Mouse (Mus musculus): ENCODE data around the gene Mfap4. TPM values are rescaled to one million over a fixed set of nuclear protein-coding genes. Genes with fewer than 3 reads are reported as not detected.

The Mfap4 gene
- total and polyA plus RNA-seq, 2 experiments from 2014 or later, result 17.4 to 19.6 TPM

DNA sequence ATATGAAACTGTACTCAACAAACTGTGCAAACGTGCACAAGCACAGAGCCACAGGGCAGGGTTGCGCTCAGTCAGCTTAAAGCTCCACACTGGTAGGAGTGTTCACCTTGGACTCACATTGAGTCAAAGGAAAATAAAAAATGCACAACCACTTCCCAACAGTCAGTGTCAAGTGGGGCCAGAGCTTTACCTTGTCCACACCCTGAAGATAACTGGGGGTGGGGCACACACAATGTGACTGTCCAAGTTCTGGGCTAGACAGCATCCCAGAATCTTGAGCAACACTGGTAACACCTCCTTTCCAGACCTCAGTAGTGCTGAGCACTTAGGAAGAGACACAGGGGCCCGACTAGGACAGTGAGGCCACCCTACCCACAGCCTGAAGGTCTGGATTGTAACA lies 33.6 kb downstream of the Mfap4 start:
- peaks cover 55% of the 10 kb centered on the region for H3K36me3 ChIP-seq (ENCODE audit: insufficient read depth)
- 96% methylated on average over 3 of the region's 3 CpGs for WGBS
- ATAC-seq (no peak), DNase-seq (no peak)
- no peak overlapping the region for H3K4me2 ChIP-seq (ENCODE audit: low read depth)
- no peaks in the 10 kb centered on the region for H3K4me1 ChIP-seq (ENCODE audit: insufficient read depth)
- no peak overlapping the region for H3K9ac ChIP-seq
- no peaks in the 10 kb centered on the region for H3K27me3 ChIP-seq (ENCODE audit: insufficient read depth, low read length)
- no peak for TF ChIP-seq CTCF (IDR thresholded peaks at IDR 0.05; ENCODE audit: low read depth)
- H3K4me3 ChIP-seq (ENCODE audit: low read depth, low read length), result no peak overlapping the region
- H3K27ac ChIP-seq (ENCODE audit: low read depth, low read length), result no peak overlapping the region
- H3K9me3 ChIP-seq (ENCODE audit: low read length), result no peaks in the 10 kb centered on the region

DNA sequence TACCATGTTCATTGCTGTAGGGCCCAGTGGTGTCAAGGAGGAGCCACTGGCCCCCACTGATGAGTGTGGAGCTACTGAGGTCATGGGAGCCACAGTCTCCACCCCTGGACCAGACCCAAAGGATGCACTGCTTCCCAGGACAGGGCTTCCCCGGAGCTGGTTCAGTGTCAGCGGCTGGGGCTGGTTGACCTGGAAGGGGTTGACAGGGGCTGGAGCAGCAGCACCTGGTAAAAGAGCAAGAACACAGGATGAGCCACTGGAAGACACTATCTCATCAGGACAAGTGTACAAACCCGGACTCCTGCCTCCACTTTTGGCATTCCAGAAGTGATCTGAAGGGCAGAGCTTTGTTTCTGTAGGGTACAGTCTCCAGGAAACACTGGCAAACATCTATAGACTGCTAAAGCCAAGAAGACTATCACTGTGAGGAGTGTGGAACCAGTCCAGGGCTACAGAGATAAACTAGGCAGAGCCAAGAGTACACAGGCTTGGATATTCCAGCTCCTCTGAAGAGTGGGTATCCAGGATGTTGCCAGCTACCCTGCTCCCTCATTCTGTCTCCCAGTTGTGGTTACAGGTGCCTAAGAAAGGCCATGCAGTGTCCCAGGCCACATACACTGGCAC lies 34.4 kb downstream of the Mfap4 start:
- no peaks in the 10 kb centered on the region for H3K4me1 ChIP-seq (ENCODE audit: insufficient read depth)
- WGBS, result 96% methylated on average over 3 of the region's 3 CpGs
- no peaks in the 10 kb centered on the region for H3K9me3 ChIP-seq (ENCODE audit: low read length)
- H3K4me2 ChIP-seq (ENCODE audit: low read depth), result no peak overlapping the region
- H3K9ac ChIP-seq, result no peak overlapping the region
- H3K27ac ChIP-seq (ENCODE audit: low read depth, low read length), result no peak overlapping the region
- DNase-seq, result no peak
- H3K4me3 ChIP-seq (ENCODE audit: low read depth, low read length), result no peak overlapping the region
- ATAC-seq, result no peak
- H3K27me3 ChIP-seq (ENCODE audit: insufficient read depth, low read length), result no peaks in the 10 kb centered on the region
- no peak for TF ChIP-seq CTCF (IDR thresholded peaks at IDR 0.05; ENCODE audit: low read depth)
- peaks cover 55% of the 10 kb centered on the region for H3K36me3 ChIP-seq (ENCODE audit: insufficient read depth)

DNA sequence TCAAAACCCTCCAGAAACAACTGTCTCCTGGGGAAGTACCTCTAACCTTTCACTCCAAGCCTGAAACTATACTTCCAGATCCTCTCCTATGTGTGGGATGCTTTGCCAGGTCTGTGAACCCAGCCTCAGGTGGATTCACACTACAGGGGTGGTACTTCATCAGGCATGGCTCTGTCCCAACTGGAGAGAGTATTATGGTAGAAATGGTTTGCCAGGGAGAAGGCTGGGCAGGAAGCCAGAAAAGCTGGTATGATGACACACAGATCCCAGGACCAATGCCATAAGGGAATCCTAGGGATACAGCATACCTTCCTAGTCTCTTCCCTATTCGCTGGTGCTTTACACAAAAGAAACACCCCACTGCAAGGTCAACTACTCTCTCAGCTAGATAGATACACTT lies 41.6 kb downstream of the Mfap4 start:
- no peaks in the 10 kb centered on the region for H3K9me3 ChIP-seq (ENCODE audit: low read length)
- H3K4me2 ChIP-seq (ENCODE audit: low read depth), result no peak overlapping the region
- H3K36me3 ChIP-seq (ENCODE audit: insufficient read depth), result peaks cover 9% of the 10 kb centered on the region
- TF ChIP-seq CTCF (IDR thresholded peaks at IDR 0.05; ENCODE audit: low read depth), result no peak
- H3K27me3 ChIP-seq (ENCODE audit: insufficient read depth, low read length), result no peaks in the 10 kb centered on the region
- WGBS, result 74% methylated on average over 1 of the region's 1 CpGs
- ATAC-seq, result no peak
- no peaks in the 10 kb centered on the region for H3K4me1 ChIP-seq (ENCODE audit: insufficient read depth)
- no peak for DNase-seq
- H3K4me3 ChIP-seq (ENCODE audit: low read depth, low read length), result no peak overlapping the region
- no peak overlapping the region for H3K27ac ChIP-seq (ENCODE audit: low read depth, low read length)
- no peak overlapping the region for H3K9ac ChIP-seq

DNA sequence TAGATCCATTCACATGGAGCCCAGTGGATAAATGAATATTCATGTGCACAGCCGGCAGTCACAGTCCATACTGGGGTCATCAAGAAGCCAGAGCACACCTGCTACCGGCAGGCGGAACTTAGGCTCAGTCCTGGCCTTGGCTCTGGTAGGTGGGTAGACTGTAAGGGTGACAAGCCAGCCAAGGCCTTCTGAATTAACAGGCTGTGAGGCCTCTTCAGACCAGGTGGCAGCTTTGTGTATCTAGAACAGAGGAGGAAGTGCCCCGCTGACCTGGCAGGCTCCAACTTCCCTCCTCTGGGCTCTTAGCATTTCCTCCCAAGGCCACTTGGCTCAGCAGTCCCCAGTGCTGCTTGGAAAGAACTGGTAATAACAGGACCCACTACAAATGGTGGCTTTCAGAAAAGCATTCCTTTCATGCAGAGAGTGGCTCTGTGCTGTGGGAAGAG lies 44.1 kb downstream of the Mfap4 start:
- no peaks in the 10 kb centered on the region for H3K4me1 ChIP-seq (ENCODE audit: insufficient read depth)
- H3K9me3 ChIP-seq (ENCODE audit: low read length), result no peaks in the 10 kb centered on the region
- ATAC-seq (peak; percentile 86), DNase-seq (peak; percentile 35)
- H3K4me2 ChIP-seq (ENCODE audit: low read depth), result no peak overlapping the region
- no peaks in the 10 kb centered on the region for H3K27me3 ChIP-seq (ENCODE audit: insufficient read depth, low read length)
- H3K9ac ChIP-seq, result no peak overlapping the region
- peak overlapping the region; percentile 24; the same call in 1 of the 2 replicates for H3K27ac ChIP-seq (ENCODE audit: low read depth, low read length)
- no peaks in the 10 kb centered on the region; the same call in 1 of the 2 replicates for H3K36me3 ChIP-seq (ENCODE audit: insufficient read depth)
- no peak overlapping the region for H3K4me3 ChIP-seq (ENCODE audit: low read depth, low read length)
- no peak for TF ChIP-seq CTCF (IDR thresholded peaks at IDR 0.05; ENCODE audit: low read depth)
- WGBS, result 33% methylated on average over 4 of the region's 4 CpGs

DNA sequence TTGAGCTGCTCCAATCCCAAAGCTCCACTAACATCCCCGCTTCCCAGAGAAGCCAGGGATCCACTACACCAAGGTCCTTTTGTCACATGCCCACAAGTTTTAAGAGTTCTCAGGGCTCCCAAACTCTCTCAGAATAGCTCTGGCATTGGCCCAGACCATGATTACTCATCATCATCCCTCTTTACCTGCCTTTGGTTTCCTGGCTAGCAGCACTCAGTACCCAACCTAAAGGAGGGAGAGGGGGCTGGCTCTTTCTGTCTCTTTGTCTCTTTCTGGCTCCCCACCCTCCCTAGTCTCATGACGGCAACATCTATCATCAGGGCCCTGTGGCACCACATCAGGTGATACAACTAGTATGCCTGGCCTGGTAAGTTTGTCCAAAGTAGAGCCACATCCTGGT lies 47.6 kb downstream of the Mfap4 start:
- DNase-seq, result no peak
- Histone ChIP-seq H3K9ac (no peak overlapping the region), H3K36me3 (ENCODE audit: insufficient read depth) (no peaks in the 10 kb centered on the region; the same call in 1 of the 2 replicates), H3K4me2 (ENCODE audit: low read depth) (no peak overlapping the region), H3K4me3 (ENCODE audit: low read depth, low read length) (no peak overlapping the region), H3K27ac (ENCODE audit: low read depth, low read length) (no peak overlapping the region), H3K9me3 (ENCODE audit: low read length) (no peaks in the 10 kb centered on the region), H3K4me1 (ENCODE audit: insufficient read depth) (no peaks in the 10 kb centered on the region), H3K27me3 (ENCODE audit: insufficient read depth, low read length) (no peaks in the 10 kb centered on the region)
- no peak for TF ChIP-seq CTCF (IDR thresholded peaks at IDR 0.05; ENCODE audit: low read depth)
- no peak for ATAC-seq
- 89% methylated on average over 2 of the region's 2 CpGs for WGBS

DNA sequence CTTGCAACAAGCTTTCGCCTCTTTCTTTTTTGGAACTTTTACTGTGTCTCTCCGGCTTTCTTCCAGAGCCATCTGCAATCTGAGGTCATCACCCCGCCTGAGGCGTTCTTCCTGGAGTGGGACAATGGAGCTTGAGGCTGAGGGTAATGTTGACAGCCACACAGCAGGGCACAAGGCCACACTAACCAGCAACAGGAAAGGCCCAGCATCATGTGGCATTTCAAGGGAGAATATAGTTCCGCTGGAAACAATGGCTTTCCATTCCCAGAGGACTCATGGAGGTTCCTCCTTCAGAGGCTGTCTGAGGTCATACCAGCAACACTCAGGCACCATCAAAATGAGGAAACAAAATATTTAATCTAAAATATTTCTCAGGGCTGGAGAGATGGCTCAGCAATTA lies 48.3 kb downstream of the Mfap4 start:
- no peak for TF ChIP-seq CTCF (IDR thresholded peaks at IDR 0.05; ENCODE audit: low read depth)
- ATAC-seq (no peak), DNase-seq (no peak)
- Histone ChIP-seq H3K9me3 (ENCODE audit: low read length) (no peaks in the 10 kb centered on the region), H3K36me3 (ENCODE audit: insufficient read depth) (no peaks in the 10 kb centered on the region; the same call in 1 of the 2 replicates), H3K4me2 (ENCODE audit: low read depth) (no peak overlapping the region), H3K9ac (no peak overlapping the region), H3K27me3 (ENCODE audit: insufficient read depth, low read length) (no peaks in the 10 kb centered on the region), H3K27ac (ENCODE audit: low read depth, low read length) (no peak overlapping the region), H3K4me1 (ENCODE audit: insufficient read depth) (no peaks in the 10 kb centered on the region), H3K4me3 (ENCODE audit: low read depth, low read length) (no peak overlapping the region)
- WGBS, result 83% methylated on average over 5 of the region's 5 CpGs

DNA sequence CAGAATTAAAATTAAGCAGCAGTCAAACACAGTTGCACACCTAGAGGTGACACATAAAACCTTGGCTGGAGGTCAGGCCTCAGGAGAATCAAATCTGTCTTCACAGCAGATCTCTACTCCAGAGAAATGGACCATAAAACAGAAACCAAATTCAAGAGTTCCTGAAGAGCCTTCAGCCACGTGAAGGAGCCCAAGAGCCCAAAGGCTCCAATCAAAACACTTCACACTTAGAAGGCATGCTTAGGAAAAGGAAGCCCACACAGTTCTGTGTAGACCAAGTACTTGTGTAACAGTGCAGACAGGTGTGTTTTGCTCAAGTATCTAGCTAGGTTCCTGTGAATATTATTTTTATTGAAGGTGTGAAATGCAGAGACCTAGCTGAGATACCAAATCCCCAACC lies 50.3 kb downstream of the Mfap4 start:
- peaks cover 9% of the 10 kb centered on the region; the same call in 1 of the 2 replicates for H3K36me3 ChIP-seq (ENCODE audit: insufficient read depth)
- ATAC-seq (no peak), DNase-seq (no peak)
- no peak overlapping the region for H3K9ac ChIP-seq
- no peaks in the 10 kb centered on the region for H3K4me1 ChIP-seq (ENCODE audit: insufficient read depth)
- no peaks in the 10 kb centered on the region for H3K9me3 ChIP-seq (ENCODE audit: low read length)
- 49% methylated on average over 1 of the region's 1 CpGs for WGBS
- no peak overlapping the region for H3K27ac ChIP-seq (ENCODE audit: low read depth, low read length)
- no peak for TF ChIP-seq CTCF (IDR thresholded peaks at IDR 0.05; ENCODE audit: low read depth)
- H3K27me3 ChIP-seq (ENCODE audit: insufficient read depth, low read length), result no peaks in the 10 kb centered on the region
- no peak overlapping the region for H3K4me2 ChIP-seq (ENCODE audit: low read depth)
- no peak overlapping the region for H3K4me3 ChIP-seq (ENCODE audit: low read depth, low read length)
